Mouse (Mus musculus): Measurements from ENCODE around the gene Rps18. TPM values are rescaled to one million over a fixed set of nuclear protein-coding genes. Genes with fewer than 3 reads are reported as not detected.

Gene Rps18
- total RNA-seq, 2 experiments from 2014 or later: 194 to 779 TPM

- no peak for ATAC-seq (replicated peaks; ENCODE audit: low FRiP score, poor library complexity, severe bottlenecking)
Measured at GRCm38 (mm10) chr17:33948905-33949537, 6.8 kb downstream of the Rps18 start.

- ATAC-seq (replicated peaks; ENCODE audit: low FRiP score, poor library complexity, severe bottlenecking): no peak
Measured at GRCm38 (mm10) chr17:33948090-33948904, 7.5 kb downstream of the Rps18 start.

- ATAC-seq (replicated peaks; ENCODE audit: low FRiP score, poor library complexity, severe bottlenecking): no peak
Measured at GRCm38 (mm10) chr17:33947430-33948089, 8.2 kb downstream of the Rps18 start.

- no peak for ATAC-seq (replicated peaks; ENCODE audit: low FRiP score, poor library complexity, severe bottlenecking)
Measured at GRCm38 (mm10) chr17:33943454-33943853, 12.3 kb downstream of the Rps18 start.

- no peak for ATAC-seq (replicated peaks; ENCODE audit: low FRiP score, poor library complexity, severe bottlenecking)
Measured at GRCm38 (mm10) chr17:33941381-33941780, 14.4 kb downstream of the Rps18 start.

GRCm38 (mm10) chr17:33940981-33941380 lies 14.8 kb downstream of the Rps18 start:
- no peak for ATAC-seq (replicated peaks; ENCODE audit: low FRiP score, poor library complexity, severe bottlenecking)

- peak; percentile 93 for ATAC-seq (replicated peaks; ENCODE audit: low FRiP score, poor library complexity, severe bottlenecking)
Measured at GRCm38 (mm10) chr17:33940206-33940805, 15.5 kb downstream of the Rps18 start, which contains the start of the genes Pfdn6 and Wdr46. Pfdn6 (minus strand) TSS chr17:33940343. Wdr46 (plus strand) TSS chr17:33940660.

GRCm38 (mm10) chr17:33938783-33939182 lies 17.0 kb downstream of the Rps18 start:
- no peak for ATAC-seq (replicated peaks; ENCODE audit: low FRiP score, poor library complexity, severe bottlenecking)

- ATAC-seq (replicated peaks; ENCODE audit: low FRiP score, poor library complexity, severe bottlenecking): no peak
Measured at GRCm38 (mm10) chr17:33936993-33937392, 18.8 kb downstream of the Rps18 start.

- ATAC-seq (replicated peaks; ENCODE audit: low FRiP score, poor library complexity, severe bottlenecking): no peak
Measured at GRCm38 (mm10) chr17:33935422-33936055, 20.3 kb downstream of the Rps18 start.

GRCm38 (mm10) chr17:33932970-33933369 lies 22.8 kb downstream of the Rps18 start:
- no peak for ATAC-seq (replicated peaks; ENCODE audit: low FRiP score, poor library complexity, severe bottlenecking)

- no peak for ATAC-seq (replicated peaks; ENCODE audit: low FRiP score, poor library complexity, severe bottlenecking)
Measured at GRCm38 (mm10) chr17:33932448-33932847, 23.4 kb downstream of the Rps18 start.

GRCm38 (mm10) chr17:33931947-33932346 lies 23.9 kb downstream of the Rps18 start:
- no peak for ATAC-seq (replicated peaks; ENCODE audit: low FRiP score, poor library complexity, severe bottlenecking)

- ATAC-seq (replicated peaks; ENCODE audit: low FRiP score, poor library complexity, severe bottlenecking): no peak
Measured at GRCm38 (mm10) chr17:33931159-33931866, 24.5 kb downstream of the Rps18 start.

- ATAC-seq (replicated peaks; ENCODE audit: low FRiP score, poor library complexity, severe bottlenecking): no peak
Measured at GRCm38 (mm10) chr17:33930280-33931158, 25.3 kb downstream of the Rps18 start.

GRCm38 (mm10) chr17:33929371-33930279 lies 26.2 kb downstream of the Rps18 start, which contains the start of gene Rgl2:
Rgl2 (plus strand) TSS chr17:33929543.
- ATAC-seq (replicated peaks; ENCODE audit: low FRiP score, poor library complexity, severe bottlenecking): peak; percentile 89
